Mouse (Mus musculus) G1E-ER4 (cell line): ENCODE data around the gene Ryr3. TPM values are rescaled to one million over a fixed set of nuclear protein-coding genes. Genes with fewer than 3 reads are reported as not detected.

ENCODE experiments used
- GATA1 ChIP-seq: IDR thresholded peaks from one replicate; pipeline ENCODE4 v1.8.0; 2012; ENCODE audit warnings: low read length, inconsistent platforms
- polyA plus RNA-seq: library from polyadenylated mRNA; stranded (reverse); fragments of >175 nt; gene quantifications from 2 replicates; pipeline ENCODE4 v1.2.3, GENCODE M21; 2012

Gene Ryr3
- polyA plus RNA-seq, 1 experiment: not detected

DNA sequence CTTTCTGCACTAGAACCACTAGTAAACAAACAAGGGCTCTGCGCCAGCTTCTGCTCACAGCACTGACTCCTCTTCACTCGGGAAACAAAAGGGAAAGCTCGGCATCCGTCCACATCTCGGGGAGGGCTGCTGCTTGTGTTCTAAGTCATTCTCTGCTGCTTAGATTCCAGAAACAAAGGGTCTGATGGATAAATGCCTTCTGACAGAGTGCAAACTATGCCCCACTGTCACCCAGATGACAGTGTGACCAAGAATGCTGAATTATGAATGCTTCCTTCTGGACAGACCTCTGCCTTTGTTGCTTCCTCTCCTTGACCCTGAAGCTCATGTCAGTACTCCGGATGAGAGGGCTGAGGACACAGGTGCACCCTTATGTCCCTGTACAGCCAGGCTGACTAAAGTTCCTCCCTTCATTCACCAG is 625.4 kb downstream of the Ryr3 start:
- no peak for TF ChIP-seq GATA1

DNA sequence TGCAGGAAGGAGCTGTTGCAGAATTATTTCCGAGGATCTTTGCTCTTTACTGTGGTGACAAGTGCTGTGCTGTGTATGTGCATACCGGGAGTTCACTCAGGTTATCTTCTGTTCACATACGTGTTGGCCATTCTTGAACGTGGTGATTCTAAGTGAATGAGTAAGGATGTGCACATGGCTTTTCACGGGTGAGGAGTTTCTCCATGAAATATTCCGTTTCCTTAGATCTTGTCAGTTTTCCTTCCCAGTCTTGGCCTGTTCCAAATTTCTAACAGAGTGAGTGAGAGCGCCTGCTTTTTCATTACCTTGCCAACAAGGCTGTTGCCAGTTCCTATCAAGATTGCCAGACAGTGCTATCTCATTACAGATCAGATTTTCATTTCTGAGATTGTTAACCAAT is 625.9 kb downstream of the Ryr3 start:
- TF ChIP-seq GATA1: no peak

Other genes starting within 250 kb of the Ryr3 start
- gene Tmco5b, start 68.6 kb upstream of the Ryr3 start, polyA plus RNA-seq: not detected in 2 replicates
- gene Fmn1, start 110.6 kb upstream of the Ryr3 start, polyA plus RNA-seq: not detected in 2 replicates